Mouse (Mus musculus) hindbrain, embryonic 12.5 days (tissue): Measurements from ENCODE around the gene Borcs6. TPM values are rescaled to one million over a fixed set of nuclear protein-coding genes. Genes with fewer than 3 reads are reported as not detected.
"Not testable (repeated sequence)": the region's sequence is repeated elsewhere in the genome, so short reads cannot be mapped to it uniquely, and the experiment has no call there.

ENCODE experiments used
- ATAC-seq: fragments of 200-750 bp; cut with Nextera tagmentation; 2 replicates; pipeline ENCODE4 v1.8.0; 2017; ENCODE audit warnings: moderate TSS enrichment; ENCODE audit not compliant: low FRiP score
- H3K27ac ChIP-seq: fragments of 300-500 bp; sonication (generic); 2 replicates; pipeline ENCODE4 v1.5.1; 2016; ENCODE audit warnings: mild to moderate bottlenecking
- H3K27me3 ChIP-seq: fragments of 300-500 bp; sonication (generic); 2 replicates; pipeline ENCODE4 v1.6.1; 2016; ENCODE audit warnings: mild to moderate bottlenecking
- H3K36me3 ChIP-seq: fragments of 300-500 bp; sonication (generic); 2 replicates; pipeline ENCODE4 v1.6.1; 2016; ENCODE audit warnings: mild to moderate bottlenecking
- H3K4me1 ChIP-seq: fragments of 300-500 bp; sonication (generic); 2 replicates; pipeline ENCODE4 v1.6.1; 2016
- H3K4me2 ChIP-seq: fragments of 300-500 bp; sonication (generic); replicated peaks from 2 replicates; pipeline ENCODE4 v1.6.1; 2016; ENCODE audit warnings: mild to moderate bottlenecking
- H3K4me3 ChIP-seq: fragments of 300-500 bp; sonication (generic); 2 replicates; pipeline ENCODE4 v1.5.1; 2016; ENCODE audit warnings: mild to moderate bottlenecking
- H3K9ac ChIP-seq: fragments of 300-500 bp; sonication (generic); 2 replicates; pipeline ENCODE4 v1.6.1; 2016; ENCODE audit warnings: mild to moderate bottlenecking, moderate library complexity
- H3K9me3 ChIP-seq: fragments of 300-500 bp; sonication (generic); replicated peaks from 2 replicates; pipeline ENCODE4 v1.6.1; 2016; ENCODE audit warnings: mild to moderate bottlenecking
- WGBS: fragments of 180-500 bp; shearing (Covaris S2); methylation state at CpG from one replicate; pipeline ENCODE4 v1.1.7; 2016; 5-methylcytosine and 5-hydroxymethylcytosine counted together
- polyA plus RNA-seq: library from polyadenylated mRNA; unstranded; fragments of >200 nt; fragmentation: Nextera tagmentation; extraction: Ambion mirVana; gene quantifications from 2 replicates; pipeline ENCODE4 v1.2.1, GENCODE M21; 2016

The Borcs6 gene
- polyA plus RNA-seq, 1 experiment from 2014 or later: 16.6 TPM

- H3K9me3 ChIP-seq: no peaks in the 10 kb centered on the region
- H3K27ac ChIP-seq: peak overlapping the region; percentile 95
- WGBS: 37% methylated on average over 4 of the region's 4 CpGs
- H3K4me1 ChIP-seq: peaks cover 30% of the 10 kb centered on the region
- no peak overlapping the region for H3K9ac ChIP-seq
- H3K4me3 ChIP-seq: no peak overlapping the region
- no peak for ATAC-seq
- no peaks in the 10 kb centered on the region for H3K27me3 ChIP-seq
- peaks cover 18% of the 10 kb centered on the region; the same call in 1 of the 2 replicates for H3K36me3 ChIP-seq
- H3K4me2 ChIP-seq: no peak overlapping the region; the same call in 1 of the 2 replicates
Observed at GRCm38 (mm10) chr11:69087082-69087481, 27.6 kb downstream of the Borcs6 start.

- Histone ChIP-seq H3K4me3 (no peak overlapping the region), H3K36me3 (peaks cover 22% of the 10 kb centered on the region; the same call in 1 of the 2 replicates), H3K27me3 (no peaks in the 10 kb centered on the region), H3K4me1 (peaks cover 30% of the 10 kb centered on the region), H3K27ac (peak overlapping the region; percentile 95; the same call in 1 of the 2 replicates), H3K9me3 (no peaks in the 10 kb centered on the region), H3K4me2 (peak overlapping the region; percentile 84), H3K9ac (peak overlapping the region; percentile 99; the same call in 1 of the 2 replicates)
- no peak for ATAC-seq
- WGBS: 64% methylated on average over 2 of the region's 2 CpGs
Observed at GRCm38 (mm10) chr11:69087597-69087996, 28.1 kb downstream of the Borcs6 start.

- H3K4me2 ChIP-seq: peak within 1 kb of the TSS; percentile 84
- peaks cover 24% of the 10 kb centered on the region; the same call in 1 of the 2 replicates for H3K36me3 ChIP-seq
- ATAC-seq: peak; percentile 77
- no peaks in the 10 kb centered on the region for H3K27me3 ChIP-seq
- H3K27ac ChIP-seq: peak within 1 kb of the TSS; percentile 95
- peaks cover 30% of the 10 kb centered on the region for H3K4me1 ChIP-seq
- peak within 1 kb of the TSS; percentile 98 for H3K4me3 ChIP-seq
- WGBS: 1% methylated on average over 66 of the region's 67 CpGs
- peak within 1 kb of the TSS; percentile 99 for H3K9ac ChIP-seq
- no peaks in the 10 kb centered on the region for H3K9me3 ChIP-seq
Observed at GRCm38 (mm10) chr11:69088103-69088855, 28.8 kb downstream of the Borcs6 start, which contains the start of gene Vamp2. TSS of gene Vamp2 (plus strand) at chr11:69088490.

GRCm38 (mm10) chr11:69088856-69089615 is 29.5 kb downstream of the Borcs6 start:
- Histone ChIP-seq H3K4me2 (peak overlapping the region; percentile 84), H3K27ac (peak overlapping the region; percentile 95), H3K4me1 (peaks cover 30% of the 10 kb centered on the region), H3K4me3 (peak overlapping the region; percentile 98), H3K27me3 (no peaks in the 10 kb centered on the region), H3K9me3 (no peaks in the 10 kb centered on the region), H3K36me3 (peaks cover 24% of the 10 kb centered on the region; the same call in 1 of the 2 replicates), H3K9ac (peak overlapping the region; percentile 99)
- ATAC-seq: peak; percentile 38
- 11% methylated on average over 25 of the region's 25 CpGs for WGBS

GRCm38 (mm10) chr11:69089616-69090290 is 30.2 kb downstream of the Borcs6 start:
- 90% methylated on average over 12 of the region's 12 CpGs for WGBS
- Histone ChIP-seq H3K4me2 (peak overlapping the region; percentile 84), H3K27ac (0 out of 2 replicates have a peak overlapping the region, but pooled peaks have one; percentile 95), H3K4me3 (peak overlapping the region; percentile 98), H3K36me3 (peaks cover 24% of the 10 kb centered on the region; the same call in 1 of the 2 replicates), H3K4me1 (peaks cover 35% of the 10 kb centered on the region), H3K9me3 (no peaks in the 10 kb centered on the region), H3K27me3 (no peaks in the 10 kb centered on the region), H3K9ac (peak overlapping the region; percentile 99)
- ATAC-seq: no peak

GRCm38 (mm10) chr11:69090367-69090766 is 30.9 kb downstream of the Borcs6 start:
- Histone ChIP-seq H3K4me2 (no peak overlapping the region), H3K27ac (no peak overlapping the region), H3K4me3 (no peak overlapping the region), H3K4me1 (peaks cover 37% of the 10 kb centered on the region), H3K9me3 (no peaks in the 10 kb centered on the region), H3K27me3 (no peaks in the 10 kb centered on the region), H3K9ac (peak overlapping the region; percentile 38), H3K36me3 (peaks cover 24% of the 10 kb centered on the region; the same call in 1 of the 2 replicates)
- 61% methylated on average over 6 of the region's 6 CpGs for WGBS
- ATAC-seq: no peak

GRCm38 (mm10) chr11:69091566-69092385 is 32.3 kb downstream of the Borcs6 start:
- Histone ChIP-seq H3K9me3 (no peaks in the 10 kb centered on the region), H3K9ac (no peak overlapping the region), H3K27me3 (no peaks in the 10 kb centered on the region), H3K36me3 (peaks cover 24% of the 10 kb centered on the region; the same call in 1 of the 2 replicates), H3K27ac (no peak overlapping the region), H3K4me1 (peaks cover 50% of the 10 kb centered on the region), H3K4me3 (no peak overlapping the region), H3K4me2 (no peak overlapping the region)
- no peak for ATAC-seq
- WGBS: 67% methylated on average over 7 of the region's 7 CpGs

- Histone ChIP-seq H3K9ac (no peak overlapping the region), H3K4me1 (peaks cover 56% of the 10 kb centered on the region), H3K27ac (no peak overlapping the region), H3K9me3 (no peaks in the 10 kb centered on the region), H3K4me3 (no peak overlapping the region), H3K27me3 (no peaks in the 10 kb centered on the region), H3K36me3 (peaks cover 24% of the 10 kb centered on the region; the same call in 1 of the 2 replicates), H3K4me2 (no peak overlapping the region)
- ATAC-seq: no peak
- WGBS: 2% methylated on average over 3 of the region's 3 CpGs
Observed at GRCm38 (mm10) chr11:69092386-69092751, 32.9 kb downstream of the Borcs6 start.

- Histone ChIP-seq H3K4me1 (peaks cover 56% of the 10 kb centered on the region), H3K27ac (no peak overlapping the region), H3K36me3 (peaks cover 24% of the 10 kb centered on the region; the same call in 1 of the 2 replicates), H3K4me2 (no peak overlapping the region), H3K4me3 (no peak overlapping the region), H3K27me3 (no peaks in the 10 kb centered on the region), H3K9me3 (no peaks in the 10 kb centered on the region), H3K9ac (no peak overlapping the region)
- WGBS: 89% methylated on average over 4 of the region's 4 CpGs
- no peak for ATAC-seq
Observed at GRCm38 (mm10) chr11:69092871-69093270, 33.4 kb downstream of the Borcs6 start.

- H3K4me2 ChIP-seq, H3K4me3 ChIP-seq, H3K27me3 ChIP-seq, ATAC-seq, H3K27ac ChIP-seq, H3K9me3 ChIP-seq, H3K9ac ChIP-seq: not testable (repeated sequence)
- peaks cover 63% of the 10 kb centered on the region for H3K4me1 ChIP-seq
- peaks cover 24% of the 10 kb centered on the region; the same call in 1 of the 2 replicates for H3K36me3 ChIP-seq
- WGBS: 91% methylated on average over 7 of the region's 7 CpGs
Observed at GRCm38 (mm10) chr11:69093856-69094255, 34.3 kb downstream of the Borcs6 start.
